Mouse (Mus musculus) heart, embryonic 16.5 days (tissue): ENCODE data around the gene C3. TPM values are rescaled to one million over a fixed set of nuclear protein-coding genes. Genes with fewer than 3 reads are reported as not detected.
A peak's percentile ranks its signal among the peaks of the same experiment; 100 is the strongest.

ENCODE experiments used
- ATAC-seq: fragments of 200-750 bp; cut with Nextera tagmentation; replicated peaks from 2 replicates; pipeline ENCODE4 v1.8.0; 2017; ENCODE audit warnings: moderate number of reproducible peaks; ENCODE audit not compliant: insufficient read depth, low FRiP score; ENCODE audit errors: extremely low read depth
- H3K27ac ChIP-seq: fragments of 300-500 bp; sonication (generic); 2 replicates; pipeline ENCODE4 v1.5.1; 2014; ENCODE audit warnings: mild to moderate bottlenecking, low read length, control low read depth, moderate library complexity
- H3K27me3 ChIP-seq: fragments of 300-500 bp; sonication (generic); 2 replicates; pipeline ENCODE4 v1.6.1; 2014; ENCODE audit warnings: low read length, mixed read lengths; ENCODE audit not compliant: control insufficient read depth, insufficient read depth
- H3K36me3 ChIP-seq: fragments of 300-500 bp; sonication (generic); 2 replicates; pipeline ENCODE4 v1.6.1; 2014; ENCODE audit not compliant: control insufficient read depth, insufficient read depth
- H3K4me1 ChIP-seq: fragments of 300-500 bp; sonication (generic); 2 replicates; pipeline ENCODE4 v1.6.1; 2014; ENCODE audit warnings: low read length, mixed read lengths; ENCODE audit not compliant: control insufficient read depth, insufficient read depth
- H3K4me2 ChIP-seq: fragments of 300-500 bp; sonication (generic); 2 replicates; pipeline ENCODE4 v1.6.1; 2014; ENCODE audit warnings: low read depth, mild to moderate bottlenecking, control low read depth, low read length
- H3K4me3 ChIP-seq: fragments of 300-500 bp; sonication (generic); 2 replicates; pipeline ENCODE4 v1.5.1; 2014; ENCODE audit warnings: mild to moderate bottlenecking, control low read depth, low read length
- H3K9ac ChIP-seq: fragments of 300-500 bp; sonication (generic); 2 replicates; pipeline ENCODE4 v1.6.1; 2014; ENCODE audit warnings: low read length, control low read depth
- H3K9me3 ChIP-seq: fragments of 300-500 bp; sonication (generic); replicated peaks from 2 replicates; pipeline ENCODE4 v1.6.1; 2016; ENCODE audit warnings: low read length; ENCODE audit not compliant: control insufficient read depth
- WGBS: fragments of 180-500 bp; shearing (Covaris S2); extraction: QIAGEN DNeasy Blood & Tissue Kit; methylation state at CpG from one replicate; pipeline ENCODE4 v1.1.7; 2014; 5-methylcytosine and 5-hydroxymethylcytosine counted together
- polyA plus RNA-seq: library from polyadenylated mRNA; unstranded; fragments of >200 nt; fragmentation: Nextera tagmentation; extraction: Ambion mirVana; gene quantifications from 2 replicates; pipeline ENCODE4 v1.2.1, GENCODE M21; 2015

C3 gene
- polyA plus RNA-seq, 1 experiment from 2014 or later = 6.3 TPM

DNA sequence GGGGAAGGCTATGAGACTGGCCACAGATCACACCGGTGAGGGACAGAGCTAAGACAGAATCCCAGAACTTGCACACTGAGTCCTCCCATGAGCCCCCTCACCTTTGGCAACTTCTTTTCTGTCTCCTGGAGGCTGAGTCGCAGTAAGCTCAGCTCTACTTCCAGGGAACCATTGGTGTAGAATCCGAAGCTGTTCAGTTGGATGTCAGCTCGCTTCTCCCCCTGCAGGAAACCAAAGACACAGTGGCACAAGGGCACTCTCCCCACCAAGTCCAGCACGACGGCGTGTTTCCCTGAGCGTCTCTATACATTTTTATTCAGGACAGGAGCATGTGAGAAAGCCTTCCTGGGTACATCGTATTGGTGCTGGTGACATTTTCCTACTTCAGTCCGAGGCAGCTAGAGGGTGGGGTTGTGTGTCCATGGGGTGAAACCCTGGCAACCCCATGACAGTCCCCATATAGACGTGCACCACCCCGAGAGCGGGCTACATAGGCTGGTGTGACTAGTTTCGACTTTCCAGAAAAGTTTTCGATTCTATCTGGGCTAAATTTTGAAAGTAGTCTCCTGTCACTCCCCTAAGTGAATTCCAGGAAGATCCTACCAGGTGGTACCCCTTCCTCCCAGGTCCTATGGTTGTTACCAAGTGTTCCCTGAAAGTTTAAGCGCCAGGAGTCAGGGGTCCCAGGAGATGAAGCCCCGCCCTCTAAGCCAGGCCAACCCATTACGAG, 18.9 kb upstream of the C3 start:
- H3K27ac ChIP-seq = peak overlapping the region; percentile 86
- no peaks in the 10 kb centered on the region for H3K9me3 ChIP-seq
- H3K27me3 ChIP-seq = no peaks in the 10 kb centered on the region
- no peak for ATAC-seq
- H3K4me2 ChIP-seq = peak overlapping the region; percentile 82
- H3K9ac ChIP-seq = peak overlapping the region; percentile 87
- H3K4me1 ChIP-seq = peaks cover 20% of the 10 kb centered on the region
- peak overlapping the region; percentile 86 for H3K4me3 ChIP-seq
- WGBS = 3% methylated on average over 18 of the region's 18 CpGs
- H3K36me3 ChIP-seq = peaks cover 16% of the 10 kb centered on the region

DNA sequence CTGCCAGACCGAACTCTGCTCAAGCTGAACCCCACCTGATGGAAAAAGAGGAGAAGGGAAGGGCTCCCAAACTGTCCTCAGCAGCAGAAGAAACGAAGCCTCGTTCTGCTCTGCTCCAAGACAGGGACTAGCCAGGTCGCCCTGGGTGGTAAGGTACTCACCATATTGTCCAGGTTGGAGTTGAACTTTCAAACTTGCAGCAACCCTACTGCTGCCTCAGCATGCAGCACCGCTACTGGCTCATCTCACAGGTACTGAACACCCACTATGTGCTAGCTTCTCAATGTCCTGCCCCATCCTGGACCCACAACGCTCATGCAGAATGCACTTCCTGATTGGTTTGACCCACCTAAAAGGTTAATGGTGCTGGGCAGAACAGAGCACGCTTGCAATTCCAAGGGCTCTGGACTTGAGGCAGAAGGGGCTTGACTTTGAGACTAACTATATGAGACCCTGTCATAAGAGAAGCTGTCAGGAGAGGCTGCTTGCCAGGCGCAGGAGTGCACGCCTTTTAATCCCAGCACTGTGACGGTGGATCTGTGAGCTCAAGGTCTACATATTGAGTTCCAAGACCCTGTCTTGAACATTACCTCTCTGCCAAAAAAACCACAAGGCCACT, 17.5 kb upstream of the C3 start:
- 91% methylated on average over 10 of the region's 10 CpGs for WGBS

DNA sequence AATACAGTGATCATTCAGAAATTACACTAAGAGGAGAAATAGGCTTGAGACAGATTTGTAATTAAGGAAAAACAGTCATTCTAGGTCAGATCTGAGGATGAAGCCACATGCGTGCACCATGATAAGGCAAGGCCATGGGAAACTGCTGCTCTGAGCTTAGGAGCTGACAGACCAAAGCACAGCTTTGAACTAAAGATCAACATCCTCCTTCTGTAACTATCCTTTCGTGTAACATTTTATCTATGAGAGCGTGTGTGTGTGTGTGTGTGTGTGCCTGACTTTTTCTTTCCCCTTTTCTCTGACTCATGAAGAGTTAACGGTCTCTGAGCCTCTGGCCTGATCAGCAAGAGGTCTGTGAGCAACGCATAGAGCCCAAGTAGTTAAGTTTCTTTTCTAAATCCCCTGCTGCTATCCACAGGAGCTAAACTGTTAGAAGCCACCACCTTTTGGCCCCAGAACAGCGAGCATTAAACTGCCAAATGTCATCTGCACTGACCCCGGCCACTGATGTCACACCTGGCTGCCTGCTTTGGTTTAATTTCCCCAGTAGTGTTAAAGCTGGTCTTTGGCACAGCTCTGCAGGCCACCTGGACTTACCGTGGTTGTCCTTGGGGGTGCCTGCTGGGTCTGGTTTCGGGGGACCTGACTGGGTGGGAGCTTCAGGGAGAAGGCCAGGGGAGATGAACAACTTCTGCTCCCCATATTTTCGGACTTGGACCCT, 15.9 kb upstream of the C3 start:
- Histone ChIP-seq H3K36me3 (peaks cover 21% of the 10 kb centered on the region), H3K9me3 (no peaks in the 10 kb centered on the region), H3K4me1 (peaks cover 14% of the 10 kb centered on the region), H3K27ac (no peak overlapping the region), H3K4me3 (no peak overlapping the region), H3K9ac (no peak overlapping the region), H3K27me3 (no peaks in the 10 kb centered on the region), H3K4me2 (no peak overlapping the region)
- WGBS = 67% methylated on average over 10 of the region's 10 CpGs
- no peak for ATAC-seq

More for the DNA sequence above, 17.5 kb upstream of the C3 start:
- H3K27ac ChIP-seq = no peak overlapping the region
- no peak overlapping the region for H3K4me2 ChIP-seq
- H3K27me3 ChIP-seq = no peaks in the 10 kb centered on the region
- ATAC-seq = no peak
- no peak overlapping the region for H3K9ac ChIP-seq
- no peaks in the 10 kb centered on the region for H3K9me3 ChIP-seq
- peaks cover 16% of the 10 kb centered on the region for H3K4me1 ChIP-seq
- H3K4me3 ChIP-seq = no peak overlapping the region
- peaks cover 21% of the 10 kb centered on the region for H3K36me3 ChIP-seq

DNA sequence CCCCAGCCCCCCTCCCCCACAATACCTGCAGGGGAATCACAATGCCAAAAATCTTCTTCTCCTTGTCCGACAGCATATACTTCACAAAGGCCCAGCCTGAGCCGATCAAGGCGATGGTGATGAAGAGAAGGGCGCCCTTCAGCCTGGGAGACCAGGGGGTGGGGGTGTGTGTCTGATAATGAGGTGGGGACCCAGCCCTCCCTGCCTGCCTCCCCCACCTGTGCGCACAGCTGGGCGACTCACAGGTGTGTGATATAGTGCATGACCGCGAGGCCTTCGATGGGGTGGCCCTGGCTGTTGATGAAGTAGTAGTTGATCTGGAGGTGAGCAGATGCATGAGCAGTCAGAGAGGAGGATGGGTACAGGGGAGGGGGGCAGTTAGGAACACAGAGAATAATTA, 9.2 kb upstream of the C3 start:
- Histone ChIP-seq H3K9me3 (no peaks in the 10 kb centered on the region), H3K36me3 (peaks cover 31% of the 10 kb centered on the region), H3K4me1 (no peaks in the 10 kb centered on the region), H3K9ac (no peak overlapping the region), H3K27me3 (no peaks in the 10 kb centered on the region), H3K4me3 (no peak overlapping the region), H3K4me2 (no peak overlapping the region), H3K27ac (no peak overlapping the region)
- no peak for ATAC-seq
- WGBS = 95% methylated on average over 9 of the region's 9 CpGs

DNA sequence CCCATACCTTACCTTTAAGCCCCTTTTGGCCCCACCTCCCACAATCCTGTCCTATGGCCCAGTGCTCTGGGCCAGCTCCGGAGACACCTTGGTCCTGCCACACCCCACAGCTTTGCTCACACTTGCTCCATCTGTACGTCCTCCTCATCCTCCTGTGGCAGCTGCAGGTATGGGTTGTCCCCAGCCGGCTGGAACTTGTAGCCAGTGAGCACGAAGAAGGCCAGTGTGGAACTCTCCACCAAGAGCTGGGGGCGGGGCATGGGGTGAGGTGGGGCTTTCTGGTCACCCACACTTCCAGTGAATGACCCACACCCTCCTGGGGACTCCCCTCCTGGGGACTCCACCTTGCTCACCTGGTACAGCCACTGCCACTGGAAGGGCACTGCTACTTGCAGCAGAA, 7.9 kb upstream of the C3 start:
- Histone ChIP-seq H3K9ac (no peak overlapping the region), H3K36me3 (peaks cover 23% of the 10 kb centered on the region), H3K4me1 (no peaks in the 10 kb centered on the region), H3K9me3 (no peaks in the 10 kb centered on the region), H3K4me3 (no peak overlapping the region), H3K27ac (no peak overlapping the region), H3K4me2 (no peak overlapping the region), H3K27me3 (no peaks in the 10 kb centered on the region)
- ATAC-seq = no peak
- 81% methylated on average over 5 of the region's 5 CpGs for WGBS

DNA sequence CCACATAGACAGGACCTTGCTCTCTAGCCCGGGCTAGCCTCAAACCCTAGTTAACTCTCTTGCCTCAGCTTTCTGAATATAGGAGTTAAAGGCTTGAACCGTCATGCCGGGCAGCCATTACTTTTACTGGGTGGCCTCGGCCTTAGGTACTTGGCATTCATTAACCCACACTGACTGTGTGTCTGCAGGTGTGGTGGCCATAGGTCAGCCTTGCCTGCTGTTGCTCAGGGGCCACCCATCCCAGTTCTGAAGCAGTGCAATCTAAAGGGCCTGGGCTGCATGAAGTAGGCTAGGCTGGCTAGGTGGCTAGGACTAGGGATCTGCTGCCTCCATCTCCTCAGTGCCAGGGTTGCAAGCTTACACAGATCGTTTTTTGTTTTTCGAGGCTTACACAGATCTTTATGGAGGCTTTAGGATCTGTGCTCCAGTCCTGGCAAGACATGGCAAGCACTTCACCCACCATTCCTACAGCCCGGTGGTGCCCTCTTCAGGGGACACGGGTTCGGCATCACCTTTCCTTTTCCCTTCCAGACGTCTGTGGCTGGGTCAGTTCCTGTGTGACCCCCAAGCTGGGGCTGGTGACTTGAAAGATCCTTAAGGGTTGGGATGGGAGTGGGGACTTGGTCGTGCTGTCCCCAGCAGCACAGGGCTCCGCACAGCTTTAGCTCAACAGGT, 6.5 kb upstream of the C3 start:
- no peak overlapping the region for H3K4me3 ChIP-seq
- H3K27ac ChIP-seq = no peak overlapping the region
- no peak overlapping the region for H3K4me2 ChIP-seq
- peaks cover 23% of the 10 kb centered on the region for H3K36me3 ChIP-seq
- no peak overlapping the region for H3K9ac ChIP-seq
- no peaks in the 10 kb centered on the region for H3K27me3 ChIP-seq
- H3K4me1 ChIP-seq = no peaks in the 10 kb centered on the region
- H3K9me3 ChIP-seq = no peaks in the 10 kb centered on the region
- WGBS = 78% methylated on average over 12 of the region's 12 CpGs
- no peak for ATAC-seq

DNA sequence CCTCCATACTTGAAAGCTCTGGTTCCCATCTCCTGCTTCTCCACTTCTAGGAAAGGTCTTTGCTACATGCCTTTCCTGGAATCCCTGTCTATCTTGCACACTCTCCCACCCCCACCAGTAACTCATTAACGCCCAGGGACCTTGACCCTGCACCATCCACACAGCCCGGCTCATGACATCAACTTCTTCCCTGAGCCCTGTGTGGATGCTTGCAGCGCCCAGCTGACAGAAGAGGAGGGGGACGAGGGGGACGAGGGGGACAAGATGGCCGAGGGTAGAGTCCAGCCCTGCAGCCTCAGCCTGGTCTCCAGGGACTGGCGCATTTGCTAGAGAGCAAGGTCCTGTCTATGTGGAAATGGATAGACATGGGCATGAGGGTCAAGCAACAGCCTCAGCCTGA, 5.1 kb upstream of the C3 start:
- Histone ChIP-seq H3K9me3 (no peaks in the 10 kb centered on the region), H3K36me3 (peaks cover 22% of the 10 kb centered on the region), H3K4me2 (no peak overlapping the region), H3K4me3 (no peak overlapping the region), H3K9ac (no peak overlapping the region), H3K27me3 (no peaks in the 10 kb centered on the region), H3K4me1 (no peaks in the 10 kb centered on the region), H3K27ac (no peak overlapping the region)
- no peak for ATAC-seq
- WGBS = 38% methylated on average over 7 of the region's 7 CpGs

DNA sequence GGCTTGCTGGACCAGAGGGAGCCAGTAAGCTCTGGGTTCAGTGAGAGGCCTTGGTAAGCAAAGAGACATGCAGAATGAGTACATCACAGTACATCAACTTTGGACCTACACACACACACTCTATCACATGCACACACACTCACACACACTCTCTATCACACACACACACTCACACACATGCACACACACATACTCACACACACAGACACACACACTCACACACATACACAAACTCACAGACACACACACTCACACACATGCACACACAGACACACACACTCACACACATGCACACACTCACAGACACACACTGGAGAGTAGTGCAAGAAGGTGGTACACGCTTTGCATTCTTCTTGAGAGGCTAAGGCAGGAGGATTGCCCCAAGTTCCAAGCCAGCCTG, 4.3 kb upstream of the C3 start:
- H3K4me1 ChIP-seq = no peaks in the 10 kb centered on the region
- no peak overlapping the region for H3K27ac ChIP-seq
- WGBS = 77% methylated on average over 1 of the region's 1 CpGs
- ATAC-seq = no peak
- no peaks in the 10 kb centered on the region for H3K27me3 ChIP-seq
- no peak overlapping the region for H3K9ac ChIP-seq
- H3K9me3 ChIP-seq = no peaks in the 10 kb centered on the region
- H3K36me3 ChIP-seq = peaks cover 14% of the 10 kb centered on the region
- no peak overlapping the region for H3K4me3 ChIP-seq
- H3K4me2 ChIP-seq = no peak overlapping the region

DNA sequence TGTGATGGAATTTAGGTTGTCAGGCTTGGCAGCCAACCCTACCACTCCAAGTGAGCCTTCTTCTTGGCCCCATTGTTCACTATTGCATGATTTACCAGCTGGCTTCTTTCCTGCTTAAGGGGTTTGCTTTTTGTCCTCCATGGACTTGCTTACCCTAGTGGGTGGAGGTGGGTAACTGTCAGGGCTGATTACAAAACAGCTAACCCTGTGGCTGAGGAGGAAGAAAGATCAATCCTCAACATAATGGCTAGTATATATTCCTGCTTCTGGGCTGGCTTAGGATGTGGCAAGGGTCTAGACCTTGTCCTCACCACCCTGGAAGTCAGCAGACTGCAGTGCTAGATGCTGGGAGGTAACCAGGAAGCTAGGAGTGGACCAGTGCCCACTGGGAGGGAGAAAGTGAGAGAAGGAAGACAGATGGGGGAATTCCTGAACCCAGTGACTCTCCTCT, 3.4 kb upstream of the C3 start:
- H3K4me1 ChIP-seq = no peaks in the 10 kb centered on the region
- H3K9ac ChIP-seq = no peak overlapping the region
- no peak for ATAC-seq
- no peaks in the 10 kb centered on the region for H3K27me3 ChIP-seq
- H3K36me3 ChIP-seq = peaks cover 13% of the 10 kb centered on the region
- H3K4me3 ChIP-seq = no peak overlapping the region
- no peak overlapping the region for H3K4me2 ChIP-seq
- H3K27ac ChIP-seq = no peak overlapping the region
- no peaks in the 10 kb centered on the region for H3K9me3 ChIP-seq
